Mouse (Mus musculus): ENCODE measurements around the gene Pigl.

Pigl gene

GRCm38 (mm10) chr11:62458276-62458724, at the start of gene Pigl, which contains the start of gene Ncor1:
Gene Pigl, plus strand, starts transcription at chr11:62458460.
Gene Ncor1, minus strand, starts transcription at chr11:62458541.
- in situ Hi-C loops (cut with MboI, MseI): no loop called here

GRCm38 (mm10) chr11:62408848-62409247, 49.4 kb upstream of the Pigl start:
- in situ Hi-C loops (cut with MboI, MseI): no loop called here

- in situ Hi-C loops (cut with MboI, MseI): no loop called here
Measured at GRCm38 (mm10) chr11:62409611-62410010, 48.6 kb upstream of the Pigl start.

GRCm38 (mm10) chr11:62415026-62415425, 43.2 kb upstream of the Pigl start:
- in situ Hi-C loops (cut with MboI, MseI): no loop called here

GRCm38 (mm10) chr11:62424525-62424924, 33.7 kb upstream of the Pigl start:
- in situ Hi-C loops (cut with MboI, MseI): no loop called here

GRCm38 (mm10) chr11:62426266-62426665, 32.0 kb upstream of the Pigl start:
- in situ Hi-C loops (cut with MboI, MseI): no loop called here

- in situ Hi-C loops (cut with MboI, MseI): no loop called here
Measured at GRCm38 (mm10) chr11:62427105-62427504, 31.2 kb upstream of the Pigl start.

- in situ Hi-C loops (cut with MboI, MseI): no loop called here
Measured at GRCm38 (mm10) chr11:62432211-62432610, 26.0 kb upstream of the Pigl start.

GRCm38 (mm10) chr11:62440670-62441315, 17.5 kb upstream of the Pigl start:
- in situ Hi-C loops (cut with MboI, MseI): no loop called here

- in situ Hi-C loops (cut with MboI, MseI): no loop called here
Measured at GRCm38 (mm10) chr11:62445799-62446198, 12.5 kb upstream of the Pigl start.

- in situ Hi-C loops (cut with MboI, MseI): no loop called here
Measured at GRCm38 (mm10) chr11:62448971-62449370, 9.3 kb upstream of the Pigl start.

GRCm38 (mm10) chr11:62455193-62455592, 3.1 kb upstream of the Pigl start:
- in situ Hi-C loops (cut with MboI, MseI): no loop called here

- in situ Hi-C loops (cut with MboI, MseI): no loop called here
Measured at GRCm38 (mm10) chr11:62456021-62456482, 2.2 kb upstream of the Pigl start.

GRCm38 (mm10) chr11:62456483-62457172, 1.6 kb upstream of the Pigl start:
- in situ Hi-C loops (cut with MboI, MseI): no loop called here

- in situ Hi-C loops (cut with MboI, MseI): no loop called here
Measured at GRCm38 (mm10) chr11:62457241-62457890, 894 bp upstream of the Pigl start.

- in situ Hi-C loops (cut with MboI, MseI): no loop called here
Measured at GRCm38 (mm10) chr11:62457891-62458270, 379 bp upstream of the Pigl start.

GRCm38 (mm10) chr11:62458780-62459179, 520 bp downstream of the Pigl start:
- in situ Hi-C loops (cut with MboI, MseI): no loop called here

- in situ Hi-C loops (cut with MboI, MseI): loop anchor here (5.0 kb wide), 1 partner anchor 40 kb away; no protein-coding TSS in a partner anchor
Measured at GRCm38 (mm10) chr11:62462529-62462928, 4.3 kb downstream of the Pigl start.

- in situ Hi-C loops (cut with MboI, MseI): loop anchor here (5.0 kb wide), 1 partner anchor 39 kb away; no protein-coding TSS in a partner anchor
Measured at GRCm38 (mm10) chr11:62463225-62463915, 5.1 kb downstream of the Pigl start.

- in situ Hi-C loops (cut with MboI, MseI): loop anchor here (5.0 kb wide), 1 partner anchor 38 kb away; no protein-coding TSS in a partner anchor
Measured at GRCm38 (mm10) chr11:62464696-62465095, 6.4 kb downstream of the Pigl start.

GRCm38 (mm10) chr11:62465849-62466248, 7.6 kb downstream of the Pigl start:
- in situ Hi-C loops (cut with MboI, MseI): no loop called here

GRCm38 (mm10) chr11:62466546-62466945, 8.3 kb downstream of the Pigl start:
- in situ Hi-C loops (cut with MboI, MseI): no loop called here

Data from regulatory T cell (primary cell).